ENCODE assay signal across 14 mouse cellular contexts in the genomic region with DNA sequence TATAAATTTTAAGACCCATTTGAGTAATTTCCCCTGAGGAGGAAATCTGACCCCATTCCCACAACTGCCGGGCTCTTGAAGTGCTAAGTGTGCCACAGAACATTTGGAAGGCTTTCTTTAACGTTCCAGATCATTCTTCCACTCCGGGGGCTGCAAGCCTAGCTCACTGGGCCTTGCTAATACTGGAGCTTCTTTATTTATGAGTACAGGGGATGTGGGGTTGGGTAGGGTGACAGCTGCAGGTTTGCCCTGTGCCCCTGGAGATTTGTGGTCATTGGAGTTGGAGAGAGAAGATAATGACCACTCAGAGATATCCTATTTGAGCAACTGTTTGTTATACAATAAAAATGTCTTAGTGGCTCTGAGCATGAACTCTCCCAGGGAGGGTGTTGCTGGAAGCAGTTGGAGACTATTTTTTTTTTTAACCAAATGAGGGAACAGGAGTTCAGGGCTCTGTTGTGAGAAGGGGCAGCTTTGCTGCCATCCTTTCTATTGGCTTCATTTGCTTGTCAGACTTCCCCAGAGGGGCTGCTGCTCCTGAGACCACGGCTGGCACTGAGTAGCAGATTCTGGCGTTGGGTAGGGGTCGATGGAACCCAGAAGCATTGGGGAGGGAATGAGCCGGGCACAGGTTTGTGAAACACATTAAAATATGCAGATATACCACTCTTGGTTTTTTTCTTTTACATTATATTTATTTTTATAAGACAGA.
DNase-seq lines count a peak whose midpoint lies in the region; ATAC-seq and TF ChIP-seq lines count a peak whose summit lies in the region.
"Had no signal": no experiment of that assay in that cellular context is flagged by ENCODE, and none has a peak within 500 bp of the region (broad histone marks: within the 10 kb centered on the region; RNA-seq: fewer than 3 reads in every experiment).

No protein-coding gene starts in this region.

- no peak overlapping the region for H3K4me3 ChIP-seq in forebrain, embryonic 14.5 days (ENCODE audit: low read depth, low read length)
- no peak overlapping the region for H3K4me3 ChIP-seq in forebrain, embryonic 13.5 days
- no peak overlapping the region for H3K4me3 ChIP-seq in kidney, postnatal 0 days (replicated peaks; ENCODE audit: low read depth, low read length)
- no peak overlapping the region for H3K4me3 ChIP-seq in embryonic facial prominence, embryonic 14.5 days (ENCODE audit: low read depth, low read length)
- no peak overlapping the region for H3K4me3 ChIP-seq in midbrain, embryonic 14.5 days (replicated peaks; ENCODE audit: low read depth, low read length)
- H3K4me3 ChIP-seq: embryonic facial prominence, embryonic 13.5 days; heart, adult 2 months had no signal

- H3K27me3 ChIP-seq in forebrain, embryonic 14.5 days (replicated peaks; ENCODE audit: control insufficient read depth, insufficient read depth, low read length): no peaks in the 10 kb centered on the region
- H3K27me3 ChIP-seq in forebrain, embryonic 13.5 days: no peaks in the 10 kb centered on the region
- no peaks in the 10 kb centered on the region; the same call in 1 of the 2 replicates for H3K27me3 ChIP-seq in kidney, postnatal 0 days (ENCODE audit: insufficient read depth, low read length)
- H3K27me3 ChIP-seq in embryonic facial prominence, embryonic 14.5 days (replicated peaks; ENCODE audit: control insufficient read depth, insufficient read depth, low read length): peaks cover 4% of the 10 kb centered on the region; the same call in 1 of the 2 replicates
- H3K27me3 ChIP-seq in midbrain, embryonic 14.5 days (ENCODE audit: control insufficient read depth, insufficient read depth, low read length): no peaks in the 10 kb centered on the region

- no peaks in the 10 kb centered on the region for H3K36me3 ChIP-seq in forebrain, embryonic 14.5 days (ENCODE audit: control insufficient read depth, insufficient read depth, low read length)
- no peaks in the 10 kb centered on the region for H3K36me3 ChIP-seq in forebrain, embryonic 13.5 days (ENCODE audit: poor library complexity, severe bottlenecking)
- no peaks in the 10 kb centered on the region for H3K36me3 ChIP-seq in kidney, postnatal 0 days (ENCODE audit: insufficient read depth, low read length)
- H3K36me3 ChIP-seq in embryonic facial prominence, embryonic 14.5 days (ENCODE audit: control insufficient read depth, insufficient read depth, low read length): no peaks in the 10 kb centered on the region
- H3K36me3 ChIP-seq in midbrain, embryonic 14.5 days (ENCODE audit: control insufficient read depth, insufficient read depth, low read length): no peaks in the 10 kb centered on the region
- H3K36me3 ChIP-seq: embryonic facial prominence, embryonic 13.5 days had no signal

- H3K9me3 ChIP-seq in forebrain, embryonic 14.5 days (replicated peaks; ENCODE audit: control insufficient read depth, low read length): no peaks in the 10 kb centered on the region
- no peaks in the 10 kb centered on the region for H3K9me3 ChIP-seq in forebrain, embryonic 13.5 days (replicated peaks)
- no peaks in the 10 kb centered on the region for H3K9me3 ChIP-seq in kidney, postnatal 0 days (replicated peaks; ENCODE audit: low read length)
- no peaks in the 10 kb centered on the region for H3K9me3 ChIP-seq in embryonic facial prominence, embryonic 14.5 days (ENCODE audit: control insufficient read depth, low read length)
- no peaks in the 10 kb centered on the region for H3K9me3 ChIP-seq in midbrain, embryonic 14.5 days (ENCODE audit: control insufficient read depth, low read length)
- H3K9me3 ChIP-seq: embryonic facial prominence, embryonic 13.5 days had no signal

- peak; percentile 16; the same call in 1 of the 2 replicates for ATAC-seq in forebrain, embryonic 14.5 days
- ATAC-seq in forebrain, embryonic 13.5 days: no peak; the same call in 1 of the 2 replicates
- peak; percentile 79 for ATAC-seq in kidney, postnatal 0 days (replicated peaks; ENCODE audit: low FRiP score, low read depth)
- ATAC-seq in embryonic facial prominence, embryonic 14.5 days (ENCODE audit: low read depth): peak; percentile 28; the same call in 1 of the 2 replicates
- no peak for ATAC-seq in midbrain, embryonic 14.5 days (ENCODE audit: low FRiP score, low TSS enrichment)
- ATAC-seq: intestine, postnatal 0 days had no signal

- H3K4me1 ChIP-seq in forebrain, embryonic 14.5 days (ENCODE audit: control insufficient read depth, insufficient read depth, low read length): peaks cover 12% of the 10 kb centered on the region
- H3K4me1 ChIP-seq in forebrain, embryonic 13.5 days: peaks cover 24% of the 10 kb centered on the region
- no peaks in the 10 kb centered on the region; the same call in 1 of the 2 replicates for H3K4me1 ChIP-seq in kidney, postnatal 0 days (replicated peaks; ENCODE audit: insufficient read depth, low read length)
- H3K4me1 ChIP-seq in embryonic facial prominence, embryonic 14.5 days (ENCODE audit: control insufficient read depth, insufficient read depth, low read length): peaks cover 18% of the 10 kb centered on the region
- peaks cover 40% of the 10 kb centered on the region for H3K4me1 ChIP-seq in midbrain, embryonic 14.5 days (ENCODE audit: control insufficient read depth, insufficient read depth, low read length)

- no peak for TF ChIP-seq CTCF in kidney, postnatal 0 days (IDR thresholded peaks at IDR 0.05; ENCODE audit: low read depth)

- no peak for DNase-seq in forebrain, embryonic 14.5 days (ENCODE audit: low spot score)
- DNase-seq in kidney, postnatal 0 days (ENCODE audit: low spot score): peak; percentile 92
- no peak for DNase-seq in kidney, adult 11 months
- no peak for DNase-seq in embryonic facial prominence, embryonic 14.5 days (ENCODE audit: low spot score)
- peak; percentile 37 for DNase-seq in midbrain, embryonic 14.5 days
- no peak for DNase-seq in testis, postnatal 14 days (ENCODE audit: low spot score)
- no peak for DNase-seq in urinary bladder, postnatal 14 days (ENCODE audit: low spot score)
- DNase-seq: adrenal gland, postnatal 10 days; cerebellum, postnatal 14 days; heart, adult 2 months; heart, postnatal 14 days had no signal

- 62% methylated on average over 7 of the region's 7 CpGs for WGBS in forebrain, embryonic 14.5 days
- WGBS in forebrain, embryonic 13.5 days: 58% methylated on average over 7 of the region's 7 CpGs
- WGBS in kidney, postnatal 0 days: 23% methylated on average over 7 of the region's 7 CpGs
- WGBS in embryonic facial prominence, embryonic 14.5 days: 36% methylated on average over 7 of the region's 7 CpGs
- WGBS in midbrain, embryonic 14.5 days: 32% methylated on average over 7 of the region's 7 CpGs

- H3K27ac ChIP-seq in forebrain, embryonic 14.5 days (ENCODE audit: low read depth, low read length): no peak overlapping the region
- no peak overlapping the region for H3K27ac ChIP-seq in forebrain, embryonic 13.5 days
- no peak overlapping the region for H3K27ac ChIP-seq in kidney, postnatal 0 days
- 0 out of 2 replicates have a peak overlapping the region, but pooled peaks have one; percentile 15 for H3K27ac ChIP-seq in embryonic facial prominence, embryonic 14.5 days (replicated peaks; ENCODE audit: low read depth, low read length)
- no peak overlapping the region for H3K27ac ChIP-seq in midbrain, embryonic 14.5 days (replicated peaks; ENCODE audit: low read depth, low read length)
- H3K27ac ChIP-seq: embryonic facial prominence, embryonic 13.5 days; heart, adult 2 months had no signal

- no peak overlapping the region for H3K9ac ChIP-seq in forebrain, embryonic 14.5 days (ENCODE audit: low read length)
- H3K9ac ChIP-seq in forebrain, embryonic 13.5 days: no peak overlapping the region
- no peak overlapping the region for H3K9ac ChIP-seq in kidney, postnatal 0 days (ENCODE audit: low read depth, low read length)
- 0 out of 2 replicates have a peak overlapping the region, but pooled peaks have one; percentile 14 for H3K9ac ChIP-seq in embryonic facial prominence, embryonic 14.5 days (ENCODE audit: low read depth, low read length)
- no peak overlapping the region for H3K9ac ChIP-seq in midbrain, embryonic 14.5 days (replicated peaks; ENCODE audit: low read length)
- H3K9ac ChIP-seq: embryonic facial prominence, embryonic 13.5 days had no signal

- no peak overlapping the region for H3K4me2 ChIP-seq in forebrain, embryonic 14.5 days (ENCODE audit: low read length)
- H3K4me2 ChIP-seq in forebrain, embryonic 13.5 days: no peak overlapping the region
- no peak overlapping the region for H3K4me2 ChIP-seq in kidney, postnatal 0 days (ENCODE audit: low read length)
- H3K4me2 ChIP-seq in embryonic facial prominence, embryonic 14.5 days (ENCODE audit: low read depth, low read length): no peak overlapping the region
- no peak overlapping the region for H3K4me2 ChIP-seq in midbrain, embryonic 14.5 days (ENCODE audit: low read length)
- H3K4me2 ChIP-seq: embryonic facial prominence, embryonic 13.5 days had no signal

Comparison
In these comparisons a context has a peak if more than half of its experiments do, and no peak if none do; other contexts are left out.
1. ATAC-seq: peak in forebrain, embryonic 14.5 days (single experiment), kidney, postnatal 0 days (single experiment) and embryonic facial prominence, embryonic 14.5 days (single experiment); none in forebrain, embryonic 13.5 days (single experiment) and midbrain, embryonic 14.5 days (single experiment).
2. DNase-seq: peak in kidney, postnatal 0 days (single experiment) and midbrain, embryonic 14.5 days (single experiment); none in forebrain, embryonic 14.5 days (single experiment), kidney, adult 11 months (single experiment), embryonic facial prominence, embryonic 14.5 days (single experiment), testis, postnatal 14 days (single experiment) and urinary bladder, postnatal 14 days (single experiment).